Mouse (Mus musculus) lung, embryonic 14.5 days (tissue): ENCODE results near the gene Ltbp1. TPM values are rescaled to one million over a fixed set of nuclear protein-coding genes. Genes with fewer than 3 reads are reported as not detected.
A peak's percentile ranks its signal among the peaks of the same experiment; 100 is the strongest.

Experiments
- ATAC-seq: fragments of 200-750 bp; cut with Nextera tagmentation; 2 replicates; pipeline ENCODE4 v1.8.0; 2017; ENCODE audit warnings: mild to moderate bottlenecking, moderate TSS enrichment, moderate library complexity; ENCODE audit not compliant: insufficient read depth
- DNase-seq: peaks from one replicate; pipeline ENCODE4 v3.0.0-alpha.2; 2015
- H3K27ac ChIP-seq: fragments of 300-500 bp; sonication (generic); 2 replicates; pipeline ENCODE4 v1.5.1; 2014; ENCODE audit warnings: low read depth, mild to moderate bottlenecking, moderate library complexity
- H3K27me3 ChIP-seq: fragments of 300-500 bp; sonication (generic); 2 replicates; pipeline ENCODE4 v1.6.1; 2014; ENCODE audit warnings: low read length, control low read depth; ENCODE audit not compliant: insufficient read depth
- H3K36me3 ChIP-seq: fragments of 300-500 bp; sonication (generic); 2 replicates; pipeline ENCODE4 v1.6.1; 2014; ENCODE audit warnings: control low read depth; ENCODE audit not compliant: insufficient read depth
- H3K4me1 ChIP-seq: fragments of 300-500 bp; sonication (generic); 2 replicates; pipeline ENCODE4 v1.6.1; 2014; ENCODE audit warnings: antibody characterized with exemption, control low read depth; ENCODE audit not compliant: insufficient read depth
- H3K4me2 ChIP-seq: fragments of 300-500 bp; sonication (generic); 2 replicates; pipeline ENCODE4 v1.6.1; 2014; ENCODE audit warnings: mild to moderate bottlenecking
- H3K4me3 ChIP-seq: fragments of 300-500 bp; sonication (generic); 2 replicates; pipeline ENCODE4 v1.5.1; 2014; ENCODE audit warnings: low read depth, low read length
- H3K9ac ChIP-seq: fragments of 300-500 bp; sonication (generic); 2 replicates; pipeline ENCODE4 v1.6.1; 2014
- H3K9me3 ChIP-seq: fragments of 300-500 bp; sonication (generic); 2 replicates; pipeline ENCODE4 v1.6.1; 2016; ENCODE audit warnings: low read depth, low read length, control low read depth
- CTCF ChIP-seq: IDR thresholded peaks from 2 replicates; pipeline ENCODE4 v1.5.1; 2016; ENCODE audit warnings: antibody characterized with exemption, low read depth
- WGBS: fragments of 180-500 bp; shearing (Covaris S2); extraction: QIAGEN DNeasy Blood & Tissue Kit; methylation state at CpG from one replicate; pipeline ENCODE4 v1.1.7; 2014; 5-methylcytosine and 5-hydroxymethylcytosine counted together
- polyA plus RNA-seq: library from polyadenylated mRNA; unstranded; fragments of >200 nt; fragmentation: Nextera tagmentation; extraction: Ambion mirVana; gene quantifications from 2 replicates; pipeline ENCODE4 v1.2.1, GENCODE M21; 2014

The Ltbp1 gene
- polyA plus RNA-seq, 1 experiment from 2014 or later = 33.8 TPM

- 65% methylated on average over 3 of the region's 3 CpGs for WGBS
- no peaks in the 10 kb centered on the region for H3K4me1 ChIP-seq
- H3K4me2 ChIP-seq = no peak overlapping the region
- H3K27me3 ChIP-seq = no peaks in the 10 kb centered on the region
- H3K9me3 ChIP-seq = no peaks in the 10 kb centered on the region
- ATAC-seq (no peak), DNase-seq (no peak)
- H3K36me3 ChIP-seq = no peaks in the 10 kb centered on the region
- H3K27ac ChIP-seq = no peak overlapping the region; the same call in 1 of the 2 replicates
- H3K4me3 ChIP-seq = no peak overlapping the region
- no peak overlapping the region for H3K9ac ChIP-seq
- TF ChIP-seq CTCF = no peak
Observed at GRCm38 (mm10) chr17:75434871-75435270, 429.5 kb downstream of the Ltbp1 start.

DNA sequence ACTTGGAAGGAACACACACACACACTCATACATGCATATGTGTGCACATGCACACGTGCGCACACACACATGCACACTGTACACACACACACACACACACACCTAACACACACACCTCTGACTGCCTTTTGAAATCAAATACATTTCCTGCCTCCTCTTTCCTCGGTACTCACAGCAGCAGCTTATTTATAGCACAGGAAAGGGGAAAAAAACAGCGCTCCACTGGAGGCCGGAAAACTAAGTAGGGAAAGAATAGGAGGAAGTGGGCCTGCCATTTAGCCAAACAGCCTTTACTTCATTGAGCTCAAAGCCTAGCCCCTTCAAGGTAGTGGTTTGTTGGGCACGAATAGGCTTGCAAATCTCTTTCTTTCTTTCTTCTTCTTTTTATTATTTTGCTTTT, 430.2 kb downstream of the Ltbp1 start, which contains the start of gene Rasgrp3:
Gene Rasgrp3, plus strand, starts transcription at position 298 of the 400 bp plus-strand sequence.
- TF ChIP-seq CTCF = no peak
- no peaks in the 10 kb centered on the region for H3K36me3 ChIP-seq
- H3K27me3 ChIP-seq = no peaks in the 10 kb centered on the region
- H3K4me2 ChIP-seq = peak within 1 kb of the TSS; percentile 11; the same call in 1 of the 2 replicates
- no peaks in the 10 kb centered on the region for H3K4me1 ChIP-seq
- H3K9ac ChIP-seq = peak within 1 kb of the TSS; percentile 42
- H3K9me3 ChIP-seq = no peaks in the 10 kb centered on the region
- peak within 1 kb of the TSS; percentile 28 for H3K4me3 ChIP-seq
- ATAC-seq (peak; percentile 55; the same call in 1 of the 2 replicates), DNase-seq (peak; percentile 66)
- H3K27ac ChIP-seq = peak within 1 kb of the TSS; percentile 76
- WGBS = 45% methylated on average over 6 of the region's 6 CpGs

GRCm38 (mm10) chr17:75436095-75436494, 430.7 kb downstream of the Ltbp1 start:
- no peaks in the 10 kb centered on the region for H3K4me1 ChIP-seq
- no peak for ATAC-seq
- H3K9ac ChIP-seq = no peak overlapping the region; the same call in 1 of the 2 replicates
- peak overlapping the region; percentile 28 for H3K4me3 ChIP-seq
- H3K9me3 ChIP-seq = no peaks in the 10 kb centered on the region
- no peak for TF ChIP-seq CTCF
- DNase-seq = peak; percentile 26
- no peaks in the 10 kb centered on the region for H3K36me3 ChIP-seq
- 48% methylated on average over 8 of the region's 8 CpGs for WGBS
- H3K4me2 ChIP-seq = 0 out of 2 replicates have a peak overlapping the region, but pooled peaks have one; percentile 11
- H3K27me3 ChIP-seq = no peaks in the 10 kb centered on the region
- peak overlapping the region; percentile 76 for H3K27ac ChIP-seq

- 47% methylated on average over 6 of the region's 6 CpGs for WGBS
- no peak for ATAC-seq
- no peak for TF ChIP-seq CTCF
- Histone ChIP-seq H3K4me2 (peak overlapping the region; percentile 11; the same call in 1 of the 2 replicates), H3K4me3 (peak overlapping the region; percentile 28), H3K9me3 (no peaks in the 10 kb centered on the region), H3K27me3 (no peaks in the 10 kb centered on the region), H3K36me3 (no peaks in the 10 kb centered on the region), H3K9ac (peak overlapping the region; percentile 42; the same call in 1 of the 2 replicates), H3K4me1 (no peaks in the 10 kb centered on the region), H3K27ac (peak overlapping the region; percentile 4; the same call in 1 of the 2 replicates)
- DNase-seq = no peak
Observed at GRCm38 (mm10) chr17:75436819-75437218, 431.5 kb downstream of the Ltbp1 start.

DNA sequence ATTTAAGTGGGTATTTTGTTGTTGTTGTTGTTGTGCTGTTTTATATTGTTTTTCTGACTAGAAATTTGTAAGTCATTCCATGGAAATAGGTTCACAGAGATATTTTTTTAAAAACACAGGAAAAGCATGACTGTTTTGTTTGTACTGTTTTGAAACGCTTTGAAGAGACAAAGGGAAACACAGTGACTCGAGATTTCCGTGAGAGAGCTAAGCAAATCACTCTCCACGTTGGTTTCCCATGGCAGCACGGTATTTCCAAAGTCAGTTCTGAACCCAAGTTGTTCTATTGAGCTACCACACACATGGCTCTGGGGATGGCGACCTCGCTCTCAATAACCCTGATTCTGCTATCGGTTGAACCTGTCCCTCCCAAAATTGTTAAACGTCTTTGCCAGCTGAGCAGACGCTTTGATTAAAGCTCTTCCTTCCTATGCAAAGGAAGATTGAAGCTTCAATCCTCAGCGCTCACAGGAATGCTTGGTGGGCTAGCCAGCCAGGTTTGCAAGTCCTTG, 431.9 kb downstream of the Ltbp1 start:
- Histone ChIP-seq H3K36me3 (no peaks in the 10 kb centered on the region), H3K4me2 (peak overlapping the region; percentile 37), H3K27me3 (no peaks in the 10 kb centered on the region), H3K4me3 (peak overlapping the region; percentile 28), H3K9me3 (no peaks in the 10 kb centered on the region), H3K27ac (peak overlapping the region; percentile 37; the same call in 1 of the 2 replicates), H3K9ac (peak overlapping the region; percentile 42; the same call in 1 of the 2 replicates), H3K4me1 (no peaks in the 10 kb centered on the region)
- no peak for DNase-seq
- no peak for TF ChIP-seq CTCF
- ATAC-seq = no peak
- WGBS = 51% methylated on average over 11 of the region's 11 CpGs

DNA sequence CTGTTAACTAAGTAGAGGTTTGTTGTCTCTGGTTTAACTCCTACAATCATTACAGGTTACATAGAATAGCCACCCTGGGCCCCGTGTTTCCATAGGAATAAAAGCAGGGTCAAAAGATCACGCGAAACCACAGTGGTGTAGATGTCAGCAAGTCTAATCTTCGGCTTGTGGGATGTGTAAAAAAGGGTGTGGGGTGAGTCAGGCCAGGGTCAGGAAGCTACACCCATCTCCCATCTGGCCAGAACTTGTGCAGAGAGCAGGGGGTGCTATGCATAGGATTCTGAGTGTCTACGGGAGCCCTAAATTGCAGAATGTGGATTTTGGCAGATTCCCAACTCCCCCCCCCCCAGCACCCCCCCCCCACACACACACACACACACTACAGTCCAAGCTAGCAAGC, 432.8 kb downstream of the Ltbp1 start:
- Histone ChIP-seq H3K36me3 (no peaks in the 10 kb centered on the region), H3K9me3 (no peaks in the 10 kb centered on the region), H3K4me1 (no peaks in the 10 kb centered on the region), H3K9ac (no peak overlapping the region), H3K4me2 (peak overlapping the region; percentile 37; the same call in 1 of the 2 replicates), H3K27ac (no peak overlapping the region), H3K4me3 (0 out of 2 replicates have a peak overlapping the region, but pooled peaks have one; percentile 8), H3K27me3 (no peaks in the 10 kb centered on the region)
- 44% methylated on average over 5 of the region's 5 CpGs for WGBS
- DNase-seq = no peak
- no peak for TF ChIP-seq CTCF
- no peak for ATAC-seq

GRCm38 (mm10) chr17:75439062-75439461, 433.7 kb downstream of the Ltbp1 start:
- WGBS = 77% methylated on average over 14 of the region's 14 CpGs
- no peak for ATAC-seq
- TF ChIP-seq CTCF = no peak
- no peak overlapping the region for H3K27ac ChIP-seq
- H3K9me3 ChIP-seq = no peaks in the 10 kb centered on the region
- H3K27me3 ChIP-seq = no peaks in the 10 kb centered on the region
- H3K4me3 ChIP-seq = no peak overlapping the region
- peak overlapping the region; percentile 24; the same call in 1 of the 2 replicates for H3K4me2 ChIP-seq
- H3K36me3 ChIP-seq = no peaks in the 10 kb centered on the region
- DNase-seq = no peak
- no peaks in the 10 kb centered on the region for H3K4me1 ChIP-seq
- H3K9ac ChIP-seq = no peak overlapping the region
